In genomic region chr6:137156437-137157219, GRCm38 (mm10) we compare ENCODE assay signal across 12 mouse cellular contexts. TPM values are rescaled to one million over a fixed set of nuclear protein-coding genes. Genes with fewer than 3 reads are reported as not detected.
DNase-seq lines count a peak whose midpoint lies in the region; ATAC-seq and TF ChIP-seq lines count a peak whose summit lies in the region.
"Had no signal": no experiment of that assay in that cellular context is flagged by ENCODE, and none has a peak within 500 bp of the region (broad histone marks: within the 10 kb centered on the region; RNA-seq: fewer than 3 reads in every experiment).

No protein-coding gene starts in this region.

- no peak for TF ChIP-seq CTCF in gastrocnemius, adult 2 months (IDR thresholded peaks at IDR 0.05)
- TF ChIP-seq CTCF in lung, postnatal 0 days (IDR thresholded peaks at IDR 0.05): no peak

- 51% methylated on average over 11 of the region's 11 CpGs for WGBS in lung, postnatal 0 days

- no peak for ATAC-seq in lung, postnatal 0 days
- 0 out of 2 replicates have a peak, but pooled peaks have one; percentile 23 for ATAC-seq in neutrophil, adult 5-6 weeks (ENCODE audit: extremely low read depth, insufficient number of reproducible peaks, low FRiP score, poor library complexity, severe bottlenecking)
- ATAC-seq: midbrain, embryonic 16.5 days had no signal

- H3K36me3 ChIP-seq in lung, postnatal 0 days (ENCODE audit: insufficient read depth, low read length): no peaks in the 10 kb centered on the region
- H3K36me3 ChIP-seq: forebrain, embryonic 12.5 days; heart, embryonic 15.5 days had no signal

- H3K27ac ChIP-seq in gastrocnemius, adult 2 months: no peak overlapping the region
- H3K27ac ChIP-seq in lung, postnatal 0 days (ENCODE audit: low read length): no peak overlapping the region
- H3K27ac ChIP-seq: forebrain, embryonic 12.5 days; heart, embryonic 15.5 days; limb, embryonic 15.5 days had no signal

- no peaks in the 10 kb centered on the region for H3K27me3 ChIP-seq in lung, postnatal 0 days (replicated peaks; ENCODE audit: insufficient read depth, low read length)
- H3K27me3 ChIP-seq: forebrain, embryonic 12.5 days; heart, embryonic 15.5 days; limb, embryonic 15.5 days had no signal

- H3K4me1 ChIP-seq in lung, postnatal 0 days (ENCODE audit: insufficient read depth, low read depth, low read length): peaks cover under 1% of the 10 kb centered on the region; the same call in 1 of the 2 replicates
- H3K4me1 ChIP-seq: heart, embryonic 15.5 days had no signal

- peak; percentile 22 for DNase-seq in gastrocnemius, adult 2 months
- DNase-seq in gastrocnemius, postnatal 25 days: no peak
- peak; percentile 27 for DNase-seq in lung, postnatal 0 days (ENCODE audit: low spot score)
- DNase-seq in lung, postnatal 25 days (ENCODE audit: low spot score): no peak
- peak; percentile 56 to 66 for DNase-seq in kidney, postnatal 36 days
- no peak for DNase-seq in ovary, postnatal 36 days (ENCODE audit: low spot score)
- DNase-seq in c-Kit-positive CD71-positive TER-119-positive erythroid progenitor cells, embryonic 14.5 days (ENCODE audit: low spot score): no peak

- intact Hi-C loops in gastrocnemius, adult 2 months (cut with DNase I): no loop called here

- no peak for TF ChIP-seq EP300 in lung, postnatal 0 days (IDR thresholded peaks at IDR 0.05)

- H3K4me3 ChIP-seq in gastrocnemius, adult 2 months: no peak overlapping the region
- H3K4me3 ChIP-seq in lung, postnatal 0 days (ENCODE audit: low read depth, low read length): no peak overlapping the region
- H3K4me3 ChIP-seq: forebrain, embryonic 12.5 days; heart, embryonic 15.5 days; limb, embryonic 15.5 days had no signal

- H3K9ac ChIP-seq in lung, postnatal 0 days (replicated peaks; ENCODE audit: low read depth): no peak overlapping the region
- H3K9ac ChIP-seq: forebrain, embryonic 12.5 days; heart, embryonic 15.5 days; limb, embryonic 15.5 days had no signal

- H3K4me2 ChIP-seq in lung, postnatal 0 days (replicated peaks; ENCODE audit: low read depth, low read length): no peak overlapping the region
- H3K4me2 ChIP-seq: forebrain, embryonic 12.5 days; heart, embryonic 15.5 days; limb, embryonic 15.5 days had no signal

- H3K9me3 ChIP-seq in lung, postnatal 0 days (ENCODE audit: low read length): no peaks in the 10 kb centered on the region
- H3K9me3 ChIP-seq: forebrain, embryonic 12.5 days; heart, embryonic 15.5 days; limb, embryonic 15.5 days had no signal

RNA-seq across cellular contexts. Expression of gene Rerg, which starts 13.7 kb away (rescaled TPM):
- total RNA-seq in gastrocnemius, adult 2 months (2021): 1 to 10 TPM; 1.4 to 1.7 TPM
- 1 to 10 TPM in 1 of 2 experiments, under 1 TPM in 1; 0.97 to 1.1 TPM for total RNA-seq in gastrocnemius, postnatal 25 days (2021)
- polyA plus RNA-seq in lung, postnatal 0 days (2015; fragmentation: Nextera tagmentation; extraction: Ambion mirVana): 33.4 and 42.9 TPM in 2 replicates
- not detected in 2 replicates for total RNA-seq in neutrophil, adult 5-6 weeks (2017)

Comparison
In these comparisons a context has a peak if more than half of its experiments do, and no peak if none do; other contexts are left out.
1. DNase-seq: peak in gastrocnemius, adult 2 months (single experiment), lung, postnatal 0 days (single experiment) and kidney, postnatal 36 days (2 of 2); none in gastrocnemius, postnatal 25 days (single experiment), lung, postnatal 25 days (single experiment), ovary, postnatal 36 days (single experiment) and c-Kit-positive CD71-positive TER-119-positive erythroid progenitor cells, embryonic 14.5 days (single experiment).